Mouse (Mus musculus) CH12.LX (cell line): Measurements from ENCODE around the gene Sipa1l3.

ENCODE experiments used
- CHD1 ChIP-seq: IDR thresholded peaks from 2 replicates; pipeline ENCODE4 v1.6.1; 2012; ENCODE audit warnings: low read depth, low read length, improper control_type of control experiment, inconsistent platforms
- CTCF ChIP-seq, 2 experiments: IDR thresholded peaks in 1 of 2; conservative IDR thresholded peaks in 1 of 2; 2 replicates each; pipeline ENCODE4 v1.5.1; 2011 to 2012; ENCODE audit warnings: low read depth in 2 of 2, low read length in 2 of 2, improper control_type of control experiment in 1 of 2, inconsistent platforms in 1 of 2, mild to moderate bottlenecking in 1 of 2, moderate library complexity in 1 of 2
- EP300 ChIP-seq: IDR thresholded peaks from 2 replicates; pipeline ENCODE4 v1.6.1; 2011; ENCODE audit warnings: low read length, improper control_type of control experiment
- RCOR1 ChIP-seq: conservative IDR thresholded peaks from 2 replicates; pipeline ENCODE4 v1.6.1; 2012; ENCODE audit warnings: low read depth, mild to moderate bottlenecking, inconsistent platforms, low read length, improper control_type of control experiment

- no peak for TF ChIP-seq RCOR1
- no peak for TF ChIP-seq CTCF (conservative IDR thresholded peaks at IDR 0.05 in 1 of 2, IDR thresholded peaks at IDR 0.05 in 1 of 2; ENCODE audit: low read depth in 2 of 2, low read length in 2 of 2)
- TF ChIP-seq CHD1 = no peak
- no peak for TF ChIP-seq EP300
These were observed 136.9 kb downstream of the Sipa1l3 start for GRCm38 (mm10) chr7:29381466-29382040.
